Mouse (Mus musculus) left cerebral cortex, postnatal 25 days (tissue): ENCODE measurements around the gene Ism2. TPM values are rescaled to one million over a fixed set of nuclear protein-coding genes. Genes with fewer than 3 reads are reported as not detected.
A peak's percentile ranks its signal among the peaks of the same experiment; 100 is the strongest.
"Not testable (repeated sequence)": the region's sequence is repeated elsewhere in the genome, so short reads cannot be mapped to it uniquely, and the experiment has no call there.

Source experiments
- DNase-seq, 2 experiments: peaks; one replicate each; pipeline ENCODE4 v3.0.0; 2022; ENCODE audit warnings: low spot score in 2 of 2, mixed read lengths in 1 of 2
- intact Hi-C: fragments of 180-260 bp; cut with DNase I; formaldehyde crosslinking; loops from one replicate; pipeline ENCODE4 v1.15.1; 2025
- total RNA-seq, 2 experiments: library from RNA; stranded (reverse); gene quantifications; 2 replicates each; pipeline ENCODE4 v1.2.3; 2021

Ism2 gene
- total RNA-seq, 2 experiments from 2014 or later, result 0.18 to 0.43 TPM

GRCm38 (mm10) chr12:87299037-87299656, 358 bp downstream of the Ism2 start:
- intact Hi-C loops, result no loop called here
- peak in 1 of 2 experiments; percentile 8 for DNase-seq

GRCm38 (mm10) chr12:87293934-87294333, 5.6 kb downstream of the Ism2 start:
- intact Hi-C loops, result no loop called here

GRCm38 (mm10) chr12:87289100-87289499, 10.4 kb downstream of the Ism2 start:
- DNase-seq, result no peak
- intact Hi-C loops, result no loop called here

More at GRCm38 (mm10) chr12:87293934-87294333, 5.6 kb downstream of the Ism2 start:
- no peak for DNase-seq

GRCm38 (mm10) chr12:87284726-87285125, 14.8 kb downstream of the Ism2 start:
- intact Hi-C loops, result no loop called here
- DNase-seq, result no peak

GRCm38 (mm10) chr12:87284268-87284667, 15.2 kb downstream of the Ism2 start:
- intact Hi-C loops, result no loop called here
- DNase-seq, result no peak

- intact Hi-C loops, result no loop called here
- no peak for DNase-seq
Measured at GRCm38 (mm10) chr12:87283706-87284105, 15.8 kb downstream of the Ism2 start.

GRCm38 (mm10) chr12:87282743-87283142, 16.8 kb downstream of the Ism2 start:
- intact Hi-C loops, result no loop called here
- DNase-seq, result no peak

- intact Hi-C loops, result no loop called here
- no peak for DNase-seq
Measured at GRCm38 (mm10) chr12:87281766-87282165, 17.7 kb downstream of the Ism2 start.

- no peak for DNase-seq
- intact Hi-C loops, result no loop called here
Measured at GRCm38 (mm10) chr12:87279879-87280278, 19.6 kb downstream of the Ism2 start.

- DNase-seq, result no peak
- intact Hi-C loops, result no loop called here
Measured at GRCm38 (mm10) chr12:87279350-87279749, 20.2 kb downstream of the Ism2 start.

GRCm38 (mm10) chr12:87278118-87278730, 21.3 kb downstream of the Ism2 start:
- intact Hi-C loops, result no loop called here
- no peak for DNase-seq

GRCm38 (mm10) chr12:87277251-87277650, 22.3 kb downstream of the Ism2 start:
- DNase-seq, intact Hi-C loops: not testable (repeated sequence)

GRCm38 (mm10) chr12:87274853-87275831, 24.4 kb downstream of the Ism2 start:
- intact Hi-C loops, result no loop called here
- no peak for DNase-seq

GRCm38 (mm10) chr12:87267682-87268081, 31.8 kb downstream of the Ism2 start:
- intact Hi-C loops, result loop anchor here (2.0 to 10.0 kb wide), 2 partner anchors 63 to 177 kb away; partner anchors contain the start of genes Alkbh1 and Slirp

GRCm38 (mm10) chr12:87266827-87267603, 32.5 kb downstream of the Ism2 start:
- DNase-seq, result no peak
- intact Hi-C loops, result loop anchor here (2.0 to 10.0 kb wide), 2 partner anchors 64 to 178 kb away; partner anchors contain the start of genes Alkbh1 and Slirp

More at GRCm38 (mm10) chr12:87267682-87268081, 31.8 kb downstream of the Ism2 start:
- peak in 1 of 2 experiments; percentile 44 for DNase-seq

GRCm38 (mm10) chr12:87266108-87266826, 33.2 kb downstream of the Ism2 start, which contains the start of the genes Vipas39 and Ahsa1:
Vipas39 (minus strand) TSS chr12:87266256.
Ahsa1 (plus strand) TSS chr12:87266479.
- intact Hi-C loops, result loop anchor here (2.0 to 10.0 kb wide), 2 partner anchors 65 to 179 kb away; partner anchors contain the start of genes Alkbh1 and Slirp
- DNase-seq, result peak; percentile 92 to 98

- intact Hi-C loops, result loop anchor here (10.0 kb wide), 1 partner anchor 179 kb away; the partner anchor contains the start of genes Alkbh1 and Slirp
- no peak for DNase-seq
Measured at GRCm38 (mm10) chr12:87265444-87265843, 34.1 kb downstream of the Ism2 start.

- DNase-seq, result no peak
- intact Hi-C loops, result loop anchor here (10.0 kb wide), 1 partner anchor 184 kb away; the partner anchor contains the start of genes Alkbh1 and Slirp
Measured at GRCm38 (mm10) chr12:87260562-87260961, 38.9 kb downstream of the Ism2 start.
